Mouse (Mus musculus): ENCODE results near the gene Rnf168.

The Rnf168 gene

DNA sequence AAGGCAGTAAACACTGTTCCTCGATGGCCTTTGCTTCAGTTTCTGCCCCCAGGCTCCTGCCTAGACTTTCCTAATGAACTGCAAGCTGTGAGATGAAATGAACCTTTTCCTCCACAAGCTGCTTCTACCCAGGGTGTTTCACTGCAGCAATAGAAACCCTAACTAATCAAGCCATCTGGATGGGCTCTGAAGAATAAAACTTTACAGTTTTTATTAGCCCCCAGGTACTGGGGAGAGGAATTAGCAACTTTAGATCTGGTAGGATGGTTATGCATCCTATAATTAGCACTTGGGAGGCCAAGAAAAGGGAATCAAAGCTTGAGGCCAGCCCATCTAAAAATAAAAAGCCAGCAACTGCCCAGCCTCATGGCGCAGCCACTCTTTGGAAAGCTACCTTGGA, 39.3 kb downstream of the Rnf168 start:
- DNase-seq (ENCODE audit: low spot score), result no peak

DNA sequence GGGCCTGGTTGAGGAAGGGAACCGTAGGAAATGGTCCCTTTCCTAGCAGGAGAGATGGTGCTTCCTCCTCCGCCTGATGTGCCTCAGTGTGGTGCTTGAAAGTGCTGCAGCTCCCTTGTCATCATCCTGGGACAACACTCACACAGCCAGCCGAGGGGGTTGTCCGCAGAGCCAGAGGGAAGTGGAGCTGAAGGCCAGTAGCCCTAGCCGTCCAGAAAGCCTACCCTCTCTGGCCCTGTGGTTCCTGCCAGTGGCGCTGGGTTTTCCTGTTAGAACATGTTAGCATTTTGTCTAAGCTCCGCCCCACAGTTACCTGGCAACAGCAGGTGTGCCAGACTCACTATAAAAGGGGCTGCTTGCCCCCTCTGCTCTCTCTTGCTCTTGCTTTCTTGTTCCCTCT, 46.7 kb downstream of the Rnf168 start:
- no peak for DNase-seq (ENCODE audit: low spot score)

DNA sequence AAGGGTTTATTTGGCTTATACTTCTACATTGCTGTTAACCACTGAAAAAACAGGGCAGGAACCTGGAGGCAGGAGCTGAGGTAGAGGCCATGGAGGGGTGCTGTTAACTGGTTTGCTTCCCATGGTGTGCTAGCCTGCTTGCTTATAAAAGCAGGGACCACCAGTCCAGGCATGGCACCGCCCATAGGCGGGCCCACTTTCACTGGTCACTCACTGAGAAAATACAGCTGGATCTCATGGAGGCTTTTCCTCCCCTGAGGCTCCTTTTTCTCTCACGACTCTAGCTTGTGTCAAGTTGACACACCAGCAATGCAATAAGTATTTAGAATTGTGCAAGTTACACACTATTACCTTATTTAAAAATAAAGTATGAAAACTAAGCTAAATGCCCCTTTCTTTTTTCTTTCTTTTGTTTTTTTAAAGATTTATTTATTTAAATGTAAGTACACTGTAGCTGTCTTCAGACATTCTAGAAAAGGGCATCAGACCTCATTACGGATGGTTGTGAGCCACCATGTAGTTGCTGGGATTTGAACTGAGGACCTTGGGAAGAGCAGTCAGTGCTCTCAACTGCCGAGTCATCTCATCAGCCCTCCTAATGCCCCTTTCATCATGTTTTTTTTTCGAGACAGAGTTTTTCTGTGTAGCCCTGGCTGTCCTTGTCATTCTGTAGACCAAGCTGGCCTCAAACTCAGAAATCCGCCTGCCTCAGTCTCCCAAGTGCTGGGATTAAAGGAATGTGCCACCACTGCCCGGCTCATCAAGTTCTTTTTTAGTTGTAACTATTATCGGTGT, 53.8 kb downstream of the Rnf168 start:
- no peak for DNase-seq (ENCODE audit: low spot score)

DNA sequence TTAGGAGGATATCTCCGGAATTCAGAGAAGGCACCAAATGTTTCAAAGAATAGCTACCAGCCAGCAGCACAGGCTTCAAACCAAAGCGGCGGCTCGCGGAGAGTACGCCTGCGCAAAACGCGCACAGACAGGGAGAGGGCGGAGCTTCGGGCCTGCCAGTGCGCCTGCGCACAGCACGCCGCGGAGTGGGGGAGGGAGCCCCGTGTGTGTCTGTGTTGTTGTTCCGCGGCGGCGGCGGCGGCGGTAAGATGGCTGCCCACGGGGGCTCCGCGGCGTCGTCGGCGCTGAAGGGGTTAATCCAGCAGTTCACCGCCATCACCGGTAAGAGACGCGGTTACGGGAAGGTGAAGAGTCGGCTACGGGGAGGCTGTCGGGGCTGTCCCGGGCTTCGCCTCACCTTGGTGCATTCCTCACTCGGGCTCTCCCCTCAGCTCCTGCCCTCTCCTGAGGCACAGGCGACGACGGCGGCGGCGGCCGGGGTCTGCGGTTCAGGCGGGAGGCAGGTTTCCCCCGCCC, 54.8 kb downstream of the Rnf168 start, which contains the start of gene Ubxn7:
TSS of gene Ubxn7 (plus strand) at position 218 of the 516 bp plus-strand sequence.
- DNase-seq (ENCODE audit: low spot score), result peak; percentile 99

DNA sequence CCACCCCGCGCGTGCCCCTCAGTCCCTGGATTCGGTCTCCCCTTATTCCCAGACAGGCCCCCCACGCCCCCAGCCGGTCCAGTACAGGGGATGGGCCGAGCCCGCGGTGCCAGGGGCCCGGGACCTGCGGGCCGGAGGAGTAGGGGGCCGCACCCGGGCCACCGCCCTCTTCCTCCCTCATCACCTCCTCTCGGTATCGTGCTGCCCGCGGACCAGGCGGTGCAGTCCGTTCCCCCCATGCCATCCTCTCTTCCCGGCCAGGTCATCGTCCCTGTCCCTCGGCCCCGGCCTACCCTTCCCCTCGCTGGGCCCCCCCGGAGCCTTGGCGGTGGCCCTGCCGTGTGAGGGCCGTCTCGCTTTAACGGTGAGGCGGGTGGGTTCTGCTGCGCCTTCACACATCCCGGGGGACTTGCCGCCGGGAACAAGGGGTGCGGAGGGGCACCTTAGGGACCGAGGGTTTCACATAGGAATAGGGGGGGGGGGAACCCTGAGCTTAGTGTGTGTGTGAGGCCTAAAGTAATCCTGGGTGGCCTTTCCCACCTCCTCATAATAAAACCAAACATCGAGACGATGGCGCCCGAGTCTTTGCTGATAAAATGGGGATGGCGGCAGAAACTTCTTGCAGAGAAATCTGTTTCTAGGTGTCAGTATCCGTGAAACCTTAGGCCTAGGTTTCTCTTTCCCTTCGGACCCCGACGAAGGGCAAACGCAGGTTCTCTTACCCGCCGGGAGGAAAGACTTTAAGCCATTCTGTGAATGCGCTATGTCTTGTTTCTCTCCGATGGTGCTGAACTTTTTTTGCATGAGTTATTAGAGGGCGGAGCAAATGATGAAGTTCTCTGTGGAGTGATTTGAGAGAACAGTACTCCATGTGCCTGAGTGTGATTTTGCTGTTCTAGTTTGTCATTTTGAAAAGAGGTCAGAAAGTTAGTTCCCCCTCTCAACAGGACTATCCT, 55.6 kb downstream of the Rnf168 start:
- peak; percentile 77 for DNase-seq (ENCODE audit: low spot score)

DNA sequence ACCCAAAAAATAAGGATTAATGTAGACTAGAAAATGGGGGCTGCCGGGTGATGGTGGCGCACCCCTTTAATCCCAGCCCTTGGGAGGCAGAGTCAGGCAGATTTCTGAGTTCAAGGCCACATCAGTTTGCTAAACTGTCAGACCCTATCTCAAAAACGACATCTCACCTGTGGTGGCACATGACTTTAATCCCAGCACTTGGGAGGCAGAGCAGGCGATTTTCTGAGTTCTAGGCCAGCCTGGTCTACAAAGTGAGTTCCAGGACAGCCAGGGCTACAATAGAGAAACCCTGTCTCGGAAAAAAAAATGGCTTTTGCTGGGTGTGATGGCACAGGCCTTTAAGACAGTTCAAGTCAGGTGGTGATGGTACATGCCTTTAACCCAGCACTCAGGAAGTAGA, 57.9 kb downstream of the Rnf168 start:
- DNase-seq (ENCODE audit: low spot score), result no peak

DNA sequence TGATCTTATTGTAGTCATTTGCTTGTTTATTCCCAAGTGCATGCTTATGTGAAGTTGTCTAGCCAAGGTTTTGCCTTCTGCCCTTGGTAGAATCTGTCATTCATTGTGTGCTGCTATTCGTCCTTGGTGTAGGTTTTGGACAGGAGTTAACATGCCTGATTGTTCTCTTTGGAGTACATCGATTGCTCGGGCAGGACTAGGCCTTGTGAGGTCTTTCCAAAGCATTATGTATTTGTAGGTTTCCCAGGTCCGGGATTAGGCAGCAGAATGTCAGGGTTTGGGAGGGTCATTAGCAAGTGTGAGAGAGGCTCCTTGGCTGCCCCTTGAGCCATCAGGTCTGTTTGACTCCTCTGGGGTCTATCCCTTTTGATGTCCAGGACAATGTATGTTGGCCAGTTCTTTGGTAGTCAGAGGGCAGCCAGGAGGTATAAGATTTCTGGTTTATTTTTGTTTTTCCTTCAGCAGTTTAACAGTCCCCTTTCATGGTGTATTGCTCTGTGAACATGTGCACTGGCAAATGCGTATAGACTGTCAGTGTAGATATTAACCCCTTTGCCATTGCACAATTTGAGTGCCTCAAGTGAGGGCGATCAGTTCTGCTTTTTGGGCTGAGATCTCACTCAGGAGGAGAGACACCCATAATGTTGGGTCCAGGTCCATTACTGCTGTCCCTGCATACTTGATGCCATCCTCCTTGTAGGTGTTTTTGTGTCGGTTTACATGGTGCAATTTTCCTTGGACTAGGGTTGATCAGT, 58.9 kb downstream of the Rnf168 start:
- no peak for DNase-seq (ENCODE audit: low spot score)

DNA sequence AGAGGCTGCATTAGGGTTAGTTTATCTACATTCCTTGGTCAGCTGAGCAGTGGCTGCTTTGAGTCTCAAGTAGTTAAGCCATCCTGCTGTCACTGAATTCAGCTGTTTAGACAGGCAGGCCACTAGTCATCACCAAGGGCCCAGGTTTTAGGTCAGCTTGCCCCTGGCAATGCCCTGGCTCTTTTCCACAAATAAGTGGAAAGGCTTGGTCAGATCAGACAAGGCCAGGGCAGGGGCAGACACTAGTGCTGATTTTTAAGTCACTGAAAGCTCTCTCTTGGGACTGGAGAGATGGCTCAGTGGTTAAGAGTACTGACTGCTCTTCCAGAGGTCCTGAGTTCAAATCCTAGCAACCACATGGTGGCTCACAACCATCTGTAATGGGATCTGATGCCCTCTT, 59.7 kb downstream of the Rnf168 start:
- no peak for DNase-seq (ENCODE audit: low spot score)

DNA sequence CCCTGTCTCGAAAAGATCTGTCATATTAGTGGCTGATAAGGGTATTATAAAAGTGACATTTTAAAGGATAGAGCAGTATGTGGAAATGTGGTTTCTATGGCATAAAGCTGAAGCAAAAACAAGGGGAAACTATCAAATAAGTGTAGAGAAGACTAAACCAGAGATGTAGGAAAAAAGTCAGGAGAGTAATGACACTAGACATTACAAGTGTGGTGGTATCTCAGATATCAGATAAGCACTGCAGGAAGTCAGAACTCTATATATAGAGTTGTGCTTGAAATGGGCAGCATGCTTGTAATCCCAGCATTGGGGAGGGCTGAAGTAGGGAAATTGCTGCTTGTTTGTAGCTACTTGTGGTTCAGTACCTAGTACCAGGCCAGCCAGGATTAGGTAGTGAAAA, 63.2 kb downstream of the Rnf168 start:
- no peak for DNase-seq (ENCODE audit: low spot score)

DNA sequence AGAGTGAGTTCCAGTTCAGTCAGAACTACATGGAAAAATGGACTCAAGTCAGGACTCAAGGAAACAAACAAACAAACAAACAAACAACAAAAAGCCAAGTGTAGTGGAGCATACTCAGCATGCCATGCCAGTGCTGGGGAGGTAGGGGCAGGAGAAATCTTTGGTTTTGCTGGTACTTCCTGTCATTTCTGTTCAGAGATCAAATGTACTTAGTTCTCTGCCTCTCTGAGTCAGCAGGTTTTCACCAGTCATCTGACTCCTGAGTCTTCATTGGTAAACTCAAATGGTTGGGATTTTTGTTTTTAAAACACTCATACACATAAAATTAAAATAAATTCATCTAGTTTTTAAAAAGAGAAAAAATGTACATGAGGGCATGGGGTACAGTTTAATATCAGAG, 68.3 kb downstream of the Rnf168 start:
- DNase-seq (ENCODE audit: low spot score), result no peak

DNA sequence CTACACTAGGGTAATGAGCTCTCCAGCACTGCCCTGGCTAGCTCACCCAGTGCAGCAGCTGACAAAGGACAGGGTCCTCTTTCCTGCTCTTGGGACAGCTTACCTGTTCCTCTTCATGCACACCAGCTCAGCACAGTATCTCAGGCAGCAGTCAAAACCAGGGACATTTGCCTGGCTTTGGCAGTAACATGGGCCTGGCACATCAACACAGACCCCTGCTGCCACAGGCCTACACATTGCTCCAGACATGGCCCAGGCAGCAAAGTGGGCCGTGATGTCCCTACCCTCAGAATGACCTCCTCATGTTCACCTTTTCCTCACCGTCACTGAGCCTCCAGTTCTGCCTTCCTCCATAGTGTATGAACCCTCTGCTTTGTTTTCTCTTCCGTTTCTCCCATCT, 73.5 kb downstream of the Rnf168 start:
- DNase-seq (ENCODE audit: low spot score), result no peak

All from testis, postnatal 10 days (tissue).